Mouse (Mus musculus) ES-E14 (cell line): ENCODE results near the gene BC016579. TPM values are rescaled to one million over a fixed set of nuclear protein-coding genes. Genes with fewer than 3 reads are reported as not detected.
A peak's percentile ranks its signal among the peaks of the same experiment; 100 is the strongest.

Source experiments
- DNase-seq: peaks from one replicate; pipeline ENCODE4 v3.0.0-alpha.2; 2013; ENCODE audit warnings: low read depth, low spot score
- H3K27ac ChIP-seq: 2 replicates; pipeline ENCODE4 v1.5.1; 2012; ENCODE audit warnings: low read depth, mild to moderate bottlenecking, low read length, moderate library complexity, mixed read lengths; ENCODE audit not compliant: poor library complexity, insufficient read depth, severe bottlenecking
- H3K36me3 ChIP-seq: 2 replicates; pipeline ENCODE4 v1.6.1; 2012; ENCODE audit warnings: mild to moderate bottlenecking, low read length, moderate library complexity, mixed read lengths; ENCODE audit not compliant: control insufficient read depth, poor library complexity, insufficient read depth, severe bottlenecking
- H3K4me1 ChIP-seq, 2 experiments: fragments of 150-350 bp in 1 of 2; sonication (generic) in 1 of 2; 2 replicates each; pipeline ENCODE4 v1.6.1; 2012; ENCODE audit warnings: low read length in 2 of 2, mild to moderate bottlenecking in 1 of 2, mixed read lengths in 1 of 2; ENCODE audit not compliant: control insufficient read depth in 2 of 2, insufficient read depth in 2 of 2, poor library complexity in 1 of 2
- H3K4me3 ChIP-seq, 2 experiments: fragments of 150-350 bp in 1 of 2; sonication (generic) in 1 of 2; 2 replicates each; pipeline ENCODE4 v1.5.1; 2012; ENCODE audit warnings: low read length in 2 of 2, low read depth in 1 of 2, mild to moderate bottlenecking in 1 of 2, mixed read lengths in 1 of 2; ENCODE audit not compliant: insufficient read depth in 1 of 2, poor library complexity in 1 of 2, severe bottlenecking in 1 of 2
- H3K9ac ChIP-seq: 2 replicates; pipeline ENCODE4 v1.6.1; 2012; ENCODE audit warnings: low read depth, mild to moderate bottlenecking, low read length, mixed read lengths; ENCODE audit not compliant: poor library complexity, insufficient read depth, severe bottlenecking
- H3K9me3 ChIP-seq: fragments of 150-350 bp; sonication (generic); 2 replicates; pipeline ENCODE4 v1.6.1; 2012; ENCODE audit warnings: low read depth, mild to moderate bottlenecking, low read length; ENCODE audit not compliant: control insufficient read depth, insufficient read depth
- CHD2 ChIP-seq: IDR thresholded peaks from 2 replicates; pipeline ENCODE4 v1.6.1; 2014; ENCODE audit warnings: mild to moderate bottlenecking, low read depth, low read length, inconsistent platforms
- HCFC1 ChIP-seq: IDR thresholded peaks from 2 replicates; pipeline ENCODE4 v1.6.1; 2012; ENCODE audit warnings: low read length, inconsistent platforms, borderline replicate concordance; ENCODE audit not compliant: insufficient read depth
- MAFK ChIP-seq: IDR thresholded peaks from 2 replicates; pipeline ENCODE4 v1.6.1; 2014; ENCODE audit warnings: mild to moderate bottlenecking, low read depth, low read length, inconsistent platforms; ENCODE audit not compliant: insufficient read depth
- ZC3H11A ChIP-seq: IDR thresholded peaks from 2 replicates; pipeline ENCODE4 v1.6.1; 2012; ENCODE audit warnings: low read depth, mild to moderate bottlenecking, inconsistent platforms, low read length, borderline replicate concordance
- ZNF384 ChIP-seq: IDR thresholded peaks from 2 replicates; pipeline ENCODE4 v1.6.1; 2012; ENCODE audit warnings: low read depth, low read length, inconsistent platforms
- in situ Hi-C, 2 experiments: fragments of 600-800 bp; cut with MboI; formaldehyde crosslinking; loops; one replicate each; pipeline ENCODE4 v1.15.1; 2025; ENCODE audit warnings: low sequenced_read_pairs in 2 of 2, inconsistent platforms in 1 of 2; ENCODE audit not compliant: unreplicated experiment in 2 of 2
- total RNA-seq: library from RNA; depleted of rRNA; stranded (reverse); fragments of 300-350 nt; gene quantifications from 2 replicates; pipeline ENCODE4 v1.2.3, GENCODE M21; 2012; rRNA removed

Gene BC016579
- total RNA-seq, 1 experiment = 0.27 TPM

- in situ Hi-C loops = no loop called here
These were observed 45.4 kb downstream of the BC016579 start for GRCm38 (mm10) chr16:45608481-45608954.

GRCm38 (mm10) chr16:45595494-45595893 lies 58.4 kb downstream of the BC016579 start:
- Histone ChIP-seq H3K9ac (no peak overlapping the region), H3K9me3 (no peaks in the 10 kb centered on the region), H3K4me1 (no peaks in the 10 kb centered on the region), H3K27ac (no peak overlapping the region), H3K4me3 (no peak overlapping the region), H3K36me3 (no peaks in the 10 kb centered on the region)
- no peak for DNase-seq
- in situ Hi-C loops = no loop called here
- no peak for TF ChIP-seq ZNF384
- TF ChIP-seq CHD2 = no peak
- no peak for TF ChIP-seq ZC3H11A
- no peak for TF ChIP-seq MAFK
- no peak for TF ChIP-seq HCFC1

More at GRCm38 (mm10) chr16:45608481-45608954, 45.4 kb downstream of the BC016579 start:
- no peak overlapping the region for H3K9ac ChIP-seq
- TF ChIP-seq ZC3H11A = no peak
- no peak for TF ChIP-seq MAFK
- TF ChIP-seq ZNF384 = no peak
- no peak for TF ChIP-seq CHD2
- TF ChIP-seq HCFC1 = no peak
- no peak overlapping the region for H3K4me3 ChIP-seq
- H3K4me1 ChIP-seq = peaks cover 0 to 3% of the 10 kb centered on the region in 2 experiments; a peak in 1 of 4 replicates
- no peak overlapping the region for H3K27ac ChIP-seq
- DNase-seq = no peak
- H3K9me3 ChIP-seq = no peaks in the 10 kb centered on the region
- no peaks in the 10 kb centered on the region for H3K36me3 ChIP-seq

- in situ Hi-C loops = no loop called here
These were observed 60.2 kb downstream of the BC016579 start for GRCm38 (mm10) chr16:45593656-45594055.

GRCm38 (mm10) chr16:45582512-45582911 lies 71.4 kb downstream of the BC016579 start:
- TF ChIP-seq ZNF384 = no peak
- in situ Hi-C loops = no loop called here
- H3K36me3 ChIP-seq = no peaks in the 10 kb centered on the region
- no peak for DNase-seq
- no peaks in the 10 kb centered on the region for H3K9me3 ChIP-seq
- no peak overlapping the region for H3K4me3 ChIP-seq
- H3K9ac ChIP-seq = no peak overlapping the region
- H3K27ac ChIP-seq = no peak overlapping the region
- H3K4me1 ChIP-seq = no peaks in the 10 kb centered on the region

More at GRCm38 (mm10) chr16:45593656-45594055, 60.2 kb downstream of the BC016579 start:
- Histone ChIP-seq H3K4me1 (no peaks in the 10 kb centered on the region), H3K36me3 (no peaks in the 10 kb centered on the region), H3K9me3 (no peaks in the 10 kb centered on the region), H3K9ac (no peak overlapping the region), H3K4me3 (no peak overlapping the region), H3K27ac (no peak overlapping the region)
- no peak for DNase-seq
- TF ChIP-seq ZC3H11A (no peak), ZNF384 (no peak), MAFK (no peak), CHD2 (no peak), HCFC1 (no peak)

- Histone ChIP-seq H3K9ac (no peak overlapping the region), H3K9me3 (no peaks in the 10 kb centered on the region), H3K4me3 (no peak overlapping the region), H3K4me1 (no peaks in the 10 kb centered on the region), H3K36me3 (no peaks in the 10 kb centered on the region), H3K27ac (no peak overlapping the region)
- in situ Hi-C loops = no loop called here
- DNase-seq = no peak
- TF ChIP-seq ZC3H11A = no peak
- TF ChIP-seq ZNF384 = peak; percentile 60; the same call in 1 of the 2 replicates
These were observed 74.0 kb downstream of the BC016579 start for GRCm38 (mm10) chr16:45579883-45580282.

Other genes with a start within 250 kb of the BC016579 start
- gene Cd200, start 245.0 kb downstream of the BC016579 start, total RNA-seq = 1.2 and 13.3 TPM in 2 replicates
- not detected in 2 replicates for gene Gm609, start 161.1 kb downstream of the BC016579 start, total RNA-seq
- not detected in 2 replicates for gene Gm17783, start 122.0 kb downstream of the BC016579 start, total RNA-seq
- not detected in 2 replicates for gene Slc9c1, start 118.8 kb downstream of the BC016579 start, total RNA-seq
- gene Gcsam, start 43.7 kb downstream of the BC016579 start, total RNA-seq = not detected in 2 replicates
- 0.09 and 0.11 TPM in 2 replicates for gene Tmprss7, start 39.6 kb upstream of the BC016579 start, total RNA-seq
- 5.1 and 5.4 TPM in 2 replicates for gene Tagln3, start 70.5 kb upstream of the BC016579 start, total RNA-seq
- gene Abhd10, start 88.9 kb upstream of the BC016579 start, total RNA-seq = 13.2 and 16.0 TPM in 2 replicates